Mouse (Mus musculus) adipocyte (in vitro differentiated cells): ENCODE data around the gene Gpr179.
"Not testable (repeated sequence)": the region's sequence is repeated elsewhere in the genome, so short reads cannot be mapped to it uniquely, and the experiment has no call there.

ENCODE experiments used
- DNase-seq: peaks from one replicate; pipeline ENCODE4 v3.0.0-alpha.2; 2016; ENCODE audit warnings: low spot score

Gene Gpr179

DNA sequence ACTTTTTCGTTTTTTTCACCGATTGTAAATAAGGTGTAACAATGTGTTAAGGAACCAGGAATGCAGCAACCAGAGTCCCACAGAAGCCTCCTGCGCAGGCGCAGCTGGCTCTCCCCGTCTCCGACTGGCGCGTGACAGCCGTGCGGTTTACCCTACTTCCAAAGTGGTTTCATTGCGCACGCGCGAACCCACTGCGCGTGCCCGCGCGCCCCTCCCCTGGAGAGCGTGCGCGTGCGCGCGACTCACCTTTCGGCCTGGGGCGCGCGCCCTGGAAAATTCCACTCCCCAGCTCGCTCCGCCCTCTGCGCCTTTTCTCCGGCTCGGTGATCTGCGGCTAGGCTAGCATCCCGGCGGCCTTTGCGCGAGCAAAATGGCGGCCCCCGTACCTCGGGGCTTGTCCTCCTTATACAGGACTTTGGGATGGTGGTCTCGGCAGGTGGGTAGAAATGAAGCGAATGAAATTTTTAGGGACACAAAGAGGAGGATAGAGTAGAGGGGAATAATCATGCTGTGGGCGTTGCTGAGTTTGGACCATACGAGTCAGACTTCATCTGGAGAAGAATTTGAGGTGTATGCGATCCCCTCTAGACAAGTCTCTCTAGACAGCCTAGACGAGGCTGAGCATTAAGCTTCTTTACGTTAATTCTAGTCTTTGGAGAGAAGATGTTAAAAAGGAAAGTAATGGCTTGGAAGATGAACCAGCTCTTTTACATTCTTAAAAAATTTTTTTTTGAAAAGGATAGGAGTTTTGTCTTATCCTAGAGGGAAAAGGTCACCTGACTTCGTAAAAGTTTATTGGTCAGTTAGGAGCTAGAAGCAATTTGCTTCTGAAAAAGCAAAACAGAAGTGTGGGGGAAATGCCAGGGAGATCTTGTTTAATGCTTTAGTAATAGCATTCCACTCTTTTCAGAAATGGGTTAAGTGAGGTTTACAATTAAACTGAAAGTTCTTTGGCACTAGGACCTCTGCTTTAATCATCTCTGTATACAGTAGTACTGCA is 36.1 kb downstream of the Gpr179 start, which contains the start of gene Mrpl45:
TSS of gene Mrpl45 (plus strand) at position 213 of the 1,000 bp plus-strand sequence.
- DNase-seq = peak; percentile 98

DNA sequence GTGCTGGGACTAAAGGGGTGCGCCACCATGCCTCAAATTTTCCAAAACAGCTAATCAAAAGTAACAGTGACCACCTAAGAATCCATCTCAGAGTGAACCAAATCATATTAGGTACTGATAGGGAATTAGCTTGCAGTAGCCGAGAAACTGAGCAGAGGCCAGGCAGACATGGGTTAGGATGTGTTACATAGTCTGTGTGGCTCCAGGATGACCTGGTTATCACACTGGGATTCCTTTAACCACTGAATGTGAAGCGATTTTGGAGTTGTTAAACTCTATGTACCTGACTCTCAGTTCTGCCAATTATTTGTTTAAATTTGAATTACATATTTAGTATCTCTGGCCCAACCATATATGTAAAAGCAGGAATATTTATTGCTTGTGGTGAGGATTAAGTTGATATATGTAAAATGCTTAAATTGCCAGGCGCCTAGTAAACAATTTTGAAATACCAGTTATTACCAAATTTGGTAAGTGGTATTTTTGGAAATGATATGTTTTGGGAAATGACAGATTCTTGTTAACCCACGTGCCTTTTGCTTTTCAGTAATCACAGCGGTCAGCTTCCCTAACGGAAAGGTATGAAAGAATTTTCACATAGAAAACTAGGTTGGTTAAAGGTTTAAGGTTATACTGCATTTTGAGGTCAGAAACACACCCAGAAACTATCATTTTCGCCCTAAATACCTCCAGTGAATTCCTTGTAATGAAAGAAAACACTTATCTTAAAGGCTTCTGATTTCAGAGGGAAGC is 37.0 kb downstream of the Gpr179 start:
- DNase-seq = peak; percentile 34

- no peak for DNase-seq
Measured at GRCm38 (mm10) chr11:97314110-97314509, 37.8 kb downstream of the Gpr179 start.

GRCm38 (mm10) chr11:97312871-97313270 is 39.0 kb downstream of the Gpr179 start:
- not testable (repeated sequence) for DNase-seq

- peak; percentile 86 for DNase-seq
Measured at GRCm38 (mm10) chr11:97310895-97311631, 40.8 kb downstream of the Gpr179 start.

GRCm38 (mm10) chr11:97309911-97310571 is 41.8 kb downstream of the Gpr179 start:
- DNase-seq = peak; percentile 94

GRCm38 (mm10) chr11:97309451-97309836 is 42.4 kb downstream of the Gpr179 start:
- DNase-seq = peak; percentile 97

GRCm38 (mm10) chr11:97308806-97309450 is 42.9 kb downstream of the Gpr179 start:
- peak; percentile 40 for DNase-seq

- DNase-seq = no peak
Measured at GRCm38 (mm10) chr11:97307294-97308069, 44.4 kb downstream of the Gpr179 start.

DNA sequence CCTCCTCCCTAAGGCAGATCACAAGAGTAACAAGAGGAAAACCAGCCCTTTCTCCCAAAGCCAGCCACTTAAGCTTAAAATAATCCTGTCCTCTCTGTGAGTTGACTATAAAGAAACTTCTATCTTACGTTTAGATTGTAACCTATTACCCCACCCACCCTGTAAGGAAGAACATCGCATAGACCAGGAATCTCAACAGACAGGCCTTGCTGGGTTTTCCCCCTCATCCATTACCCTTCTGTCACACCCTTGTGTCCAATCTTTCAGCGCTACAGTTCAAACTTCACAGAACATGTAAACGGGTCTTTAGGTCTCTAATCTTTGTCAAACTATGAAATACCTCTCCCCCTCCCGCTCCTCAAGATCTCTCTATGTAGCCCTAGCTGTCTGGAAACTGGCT is 47.2 kb downstream of the Gpr179 start:
- no peak for DNase-seq

DNA sequence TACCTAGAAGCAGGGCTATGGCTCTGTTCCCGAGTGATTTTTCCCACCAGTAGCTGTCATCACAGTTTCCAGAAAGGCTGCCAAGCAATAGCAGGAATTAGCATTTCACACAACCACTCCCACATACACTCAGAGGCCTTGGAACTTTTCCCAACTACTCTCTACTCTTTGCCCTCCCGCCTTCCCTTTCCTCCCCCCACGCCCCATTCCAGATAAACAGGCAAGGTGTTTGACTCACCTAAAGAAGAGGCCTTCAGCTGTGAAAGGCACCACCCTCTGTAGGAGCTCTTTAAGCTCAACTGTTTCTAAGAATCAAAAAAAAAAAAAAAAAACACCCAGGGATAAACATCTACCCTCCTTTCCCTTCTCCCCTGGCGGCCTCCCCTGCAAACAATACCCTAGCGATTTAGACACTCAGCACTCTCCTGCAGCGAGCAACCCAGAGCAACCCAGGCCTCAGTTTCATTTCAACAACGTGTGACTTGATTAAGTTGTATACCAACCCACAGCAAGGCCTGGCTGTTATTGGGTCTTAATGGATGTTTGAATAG is 49.6 kb downstream of the Gpr179 start:
- DNase-seq = peak; percentile 93

GRCm38 (mm10) chr11:97301406-97301805 is 50.5 kb downstream of the Gpr179 start:
- DNase-seq = no peak

DNA sequence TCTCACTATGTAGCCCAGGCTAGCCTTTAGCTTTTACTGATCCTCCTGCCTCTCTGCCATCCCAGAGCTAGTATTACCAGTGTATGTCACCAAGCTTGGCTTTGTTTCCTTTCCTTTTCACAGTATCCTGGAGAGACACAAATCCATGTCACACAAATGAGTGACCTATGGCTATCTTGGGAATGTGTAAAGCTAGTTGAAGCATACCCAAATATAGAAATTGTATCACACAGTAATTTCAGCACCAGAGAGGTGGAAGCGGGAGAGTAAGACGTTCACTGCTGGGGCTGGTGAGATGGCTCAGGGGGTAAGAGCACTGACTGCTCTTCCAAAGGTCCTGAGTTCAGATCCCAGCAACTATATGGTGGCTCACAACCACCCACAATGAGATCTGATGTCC is 51.9 kb downstream of the Gpr179 start:
- DNase-seq = no peak

GRCm38 (mm10) chr11:97296542-97296941 is 55.3 kb downstream of the Gpr179 start:
- no peak for DNase-seq

- DNase-seq = no peak
Measured at GRCm38 (mm10) chr11:97292731-97293130, 59.1 kb downstream of the Gpr179 start.

DNA sequence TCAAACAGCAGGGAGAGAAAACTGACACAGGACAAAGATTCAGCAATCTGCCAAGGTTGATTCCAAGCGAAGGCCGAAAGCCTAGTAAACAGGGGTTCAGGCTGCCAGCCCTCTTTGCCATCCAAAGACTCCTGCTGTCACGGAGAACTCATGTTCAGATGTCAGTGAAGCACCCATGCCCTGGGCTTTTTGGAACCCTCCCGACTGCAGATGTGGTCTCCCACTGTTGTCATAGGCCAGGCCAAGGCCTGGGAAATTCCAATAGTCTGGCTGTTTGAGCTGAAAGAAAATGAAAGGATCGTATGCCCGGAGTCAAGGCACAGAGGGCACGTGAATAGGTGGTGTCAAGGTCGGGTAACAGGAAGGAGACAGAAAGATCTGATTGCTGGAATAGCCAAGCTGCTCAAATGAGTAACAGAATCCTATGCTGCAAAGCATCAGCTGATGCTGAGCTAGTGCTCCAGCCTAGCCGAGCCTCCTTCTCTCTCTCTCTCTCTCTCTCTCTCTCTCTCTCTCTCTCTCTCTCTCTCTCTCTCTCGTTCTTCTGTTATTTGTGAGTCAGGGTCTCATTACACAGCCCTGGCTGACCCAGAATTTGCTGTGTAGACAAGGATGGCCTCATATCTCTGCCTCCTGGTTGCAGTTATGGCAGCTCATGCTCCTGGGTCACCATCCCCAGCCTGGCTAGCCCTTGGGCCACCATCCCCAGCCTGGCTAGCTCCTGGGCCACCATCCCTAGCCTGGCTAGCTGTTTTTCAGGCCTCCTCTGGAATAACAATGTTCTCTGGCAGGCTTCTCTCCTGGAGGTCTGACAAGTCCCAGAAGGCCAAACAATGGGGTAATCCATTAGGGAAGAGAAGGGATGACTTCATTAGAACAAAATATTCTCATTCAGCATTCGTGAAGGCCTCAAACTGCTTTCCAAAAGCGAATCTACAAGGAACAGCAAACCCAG is 62.3 kb downstream of the Gpr179 start:
- peak; percentile 90 for DNase-seq

DNA sequence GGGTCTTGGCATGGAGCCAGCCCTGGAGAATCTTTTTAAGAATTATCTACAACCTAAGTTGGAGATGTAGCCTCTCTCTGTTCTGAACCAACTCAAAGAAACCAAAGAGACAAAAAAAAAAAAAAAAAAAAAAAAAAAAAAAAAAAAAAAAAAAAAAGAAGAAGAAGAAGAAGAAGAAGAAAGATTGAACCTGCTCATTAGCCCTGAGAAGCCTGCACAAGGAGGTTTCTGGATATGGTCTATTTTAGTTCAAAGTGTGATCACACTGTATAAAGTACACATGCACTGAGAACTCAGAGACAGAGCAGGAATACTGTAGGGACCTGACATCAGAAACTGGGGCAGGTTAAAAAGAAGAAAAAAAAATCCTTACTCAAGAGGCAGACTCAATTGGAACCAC is 64.2 kb downstream of the Gpr179 start:
- no peak for DNase-seq

DNA sequence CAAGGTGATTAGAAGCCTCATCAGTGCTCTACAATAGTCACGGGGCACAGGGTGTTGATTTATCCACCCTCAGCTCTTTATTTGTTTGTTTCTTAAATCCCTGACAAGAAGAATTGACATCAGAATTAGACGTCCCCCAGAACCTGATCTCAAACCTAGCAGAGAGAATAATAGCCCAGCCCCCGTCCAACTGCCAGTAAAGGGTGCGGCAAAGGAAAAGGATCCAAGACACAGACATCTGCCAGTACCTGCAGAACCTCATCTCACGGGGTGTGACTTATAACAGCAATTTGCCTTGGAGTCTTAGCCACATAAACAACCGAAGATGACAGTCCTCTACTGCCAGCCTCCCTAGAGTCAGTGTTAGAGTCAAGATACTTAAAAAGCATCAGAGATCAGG is 64.9 kb downstream of the Gpr179 start:
- DNase-seq = no peak
